Mouse (Mus musculus) left cerebral cortex, postnatal 4 days (tissue): ENCODE data around the gene Pdzd7. TPM values are rescaled to one million over a fixed set of nuclear protein-coding genes. Genes with fewer than 3 reads are reported as not detected.

Experiments used
- DNase-seq: peaks from one replicate; pipeline ENCODE4 v3.0.0-alpha.2; 2022
- intact Hi-C: fragments of 180-260 bp; cut with DNase I; formaldehyde crosslinking; loops from one replicate; pipeline ENCODE4 v1.15.1; 2025
- total RNA-seq, 2 experiments: library from RNA; stranded (reverse); gene quantifications; 2 replicates each; pipeline ENCODE4 v1.2.3; 2021

Gene Pdzd7
- total RNA-seq, result 1 to 10 TPM; 8.0 to 8.2 TPM

GRCm38 (mm10) chr19:45045651-45046050, at the start of gene Pdzd7:
Gene Pdzd7 (minus strand): TSS chr19:45045717.
- DNase-seq, result no peak
- intact Hi-C loops, result no loop called here

- DNase-seq, result peak; percentile 45
- intact Hi-C loops, result no loop called here
Observed at GRCm38 (mm10) chr19:45081841-45082550, 36.5 kb upstream of the Pdzd7 start.

- intact Hi-C loops, result no loop called here
- DNase-seq, result peak; percentile 79
Observed at GRCm38 (mm10) chr19:45081279-45081678, 35.8 kb upstream of the Pdzd7 start.

- no peak for DNase-seq
- intact Hi-C loops, result no loop called here
Observed at GRCm38 (mm10) chr19:45080711-45081110, 35.2 kb upstream of the Pdzd7 start.

- DNase-seq, result peak; percentile 78
- intact Hi-C loops, result loop anchor here (5.0 kb wide), 1 partner anchor 77 kb away; no protein-coding TSS in a partner anchor
Observed at GRCm38 (mm10) chr19:45079769-45080515, 34.4 kb upstream of the Pdzd7 start.

GRCm38 (mm10) chr19:45078971-45079764, 33.7 kb upstream of the Pdzd7 start:
- DNase-seq, result no peak
- intact Hi-C loops, result loop anchor here (5.0 kb wide), 1 partner anchor 78 kb away; no protein-coding TSS in a partner anchor

- intact Hi-C loops, result loop anchor here (5.0 kb wide), 1 partner anchor 79 kb away; no protein-coding TSS in a partner anchor
- DNase-seq, result no peak
Observed at GRCm38 (mm10) chr19:45077742-45078645, 32.5 kb upstream of the Pdzd7 start.

GRCm38 (mm10) chr19:45076586-45077510, 31.3 kb upstream of the Pdzd7 start:
- intact Hi-C loops, result loop anchor here (5.0 kb wide), 1 partner anchor 80 kb away; no protein-coding TSS in a partner anchor

GRCm38 (mm10) chr19:45076036-45076575, 30.6 kb upstream of the Pdzd7 start:
- intact Hi-C loops, result loop anchor here (5.0 kb wide), 1 partner anchor 81 kb away; no protein-coding TSS in a partner anchor
- no peak for DNase-seq

More at GRCm38 (mm10) chr19:45076586-45077510, 31.3 kb upstream of the Pdzd7 start:
- peak; percentile 42 for DNase-seq

- no peak for DNase-seq
- intact Hi-C loops, result loop anchor here (5.0 kb wide), 1 partner anchor 82 kb away; no protein-coding TSS in a partner anchor
Observed at GRCm38 (mm10) chr19:45075323-45076035, 30.0 kb upstream of the Pdzd7 start.

GRCm38 (mm10) chr19:45074580-45075322, 29.2 kb upstream of the Pdzd7 start, which contains the start of gene Kazald1:
Gene Kazald1 (plus strand): TSS chr19:45075241.
- intact Hi-C loops, result loop anchor here (5.0 kb wide), 1 partner anchor 83 kb away; no protein-coding TSS in a partner anchor

GRCm38 (mm10) chr19:45073871-45074542, 28.5 kb upstream of the Pdzd7 start:
- peak; percentile 90 for DNase-seq
- intact Hi-C loops, result no loop called here

More at GRCm38 (mm10) chr19:45074580-45075322, 29.2 kb upstream of the Pdzd7 start, which contains the start of gene Kazald1:
- peak; percentile 94 for DNase-seq

GRCm38 (mm10) chr19:45067758-45068510, 22.4 kb upstream of the Pdzd7 start:
- intact Hi-C loops, result no loop called here
- DNase-seq, result no peak

- DNase-seq, result no peak
- intact Hi-C loops, result no loop called here
Observed at GRCm38 (mm10) chr19:45067170-45067569, 21.7 kb upstream of the Pdzd7 start.

GRCm38 (mm10) chr19:45065226-45065625, 19.7 kb upstream of the Pdzd7 start:
- no peak for DNase-seq
- intact Hi-C loops, result no loop called here
